Mouse (Mus musculus): ENCODE measurements around the gene Rgs7. TPM values are rescaled to one million over a fixed set of nuclear protein-coding genes. Genes with fewer than 3 reads are reported as not detected.

Gene Rgs7
- total RNA-seq, 2 experiments from 2014 or later = 1.8 to 4.5 TPM

DNA sequence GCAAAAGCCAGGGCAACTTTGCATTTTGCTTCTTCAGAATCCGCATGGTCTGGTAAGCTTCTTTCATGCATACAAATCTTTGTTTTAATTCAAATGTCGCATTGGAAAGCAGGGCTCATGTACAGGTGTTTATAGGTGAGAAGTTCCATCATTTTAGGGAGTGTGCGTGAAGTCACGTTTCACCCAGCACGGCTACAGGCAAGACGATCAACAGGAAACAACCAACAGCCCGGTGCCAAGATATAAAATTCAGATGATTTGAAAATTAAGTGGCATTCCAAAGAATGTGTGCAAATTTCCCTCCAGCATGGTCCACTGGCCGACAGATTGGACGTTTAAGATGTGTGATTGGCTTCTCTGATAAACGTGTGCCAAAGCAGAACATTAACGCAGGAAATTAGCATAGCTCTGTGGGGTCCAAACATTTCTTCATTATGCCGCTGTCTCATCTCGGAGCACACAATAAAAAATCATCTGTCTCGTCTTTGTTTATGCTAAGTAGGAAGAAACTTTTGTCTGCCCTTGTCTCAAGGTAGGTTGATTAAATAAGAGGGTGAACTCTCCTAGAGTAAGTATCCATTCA is 58.6 kb downstream of the Rgs7 start:
- no peak for DNase-seq
- intact Hi-C loops (cut with DNase I) = no loop called here

DNA sequence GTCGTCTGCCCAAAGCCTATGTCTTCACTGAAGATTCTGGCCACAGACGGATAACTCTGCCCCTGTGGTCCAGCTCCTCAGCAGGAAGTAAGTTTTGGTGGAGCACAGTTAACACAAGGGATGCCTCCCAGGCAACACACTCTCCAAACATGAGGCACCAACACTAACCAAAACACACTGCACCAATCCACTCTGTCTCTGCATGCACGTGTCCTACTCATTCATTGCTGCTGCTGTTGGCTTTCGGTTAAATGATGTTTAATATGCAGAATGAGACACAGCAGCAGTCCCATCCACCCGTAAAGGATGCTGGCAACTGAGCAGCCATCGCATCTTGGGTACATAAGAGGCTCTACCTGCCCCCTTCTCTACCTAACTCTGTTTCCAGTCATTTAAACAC is 59.2 kb downstream of the Rgs7 start:
- no peak for DNase-seq
- intact Hi-C loops (cut with DNase I) = no loop called here

DNA sequence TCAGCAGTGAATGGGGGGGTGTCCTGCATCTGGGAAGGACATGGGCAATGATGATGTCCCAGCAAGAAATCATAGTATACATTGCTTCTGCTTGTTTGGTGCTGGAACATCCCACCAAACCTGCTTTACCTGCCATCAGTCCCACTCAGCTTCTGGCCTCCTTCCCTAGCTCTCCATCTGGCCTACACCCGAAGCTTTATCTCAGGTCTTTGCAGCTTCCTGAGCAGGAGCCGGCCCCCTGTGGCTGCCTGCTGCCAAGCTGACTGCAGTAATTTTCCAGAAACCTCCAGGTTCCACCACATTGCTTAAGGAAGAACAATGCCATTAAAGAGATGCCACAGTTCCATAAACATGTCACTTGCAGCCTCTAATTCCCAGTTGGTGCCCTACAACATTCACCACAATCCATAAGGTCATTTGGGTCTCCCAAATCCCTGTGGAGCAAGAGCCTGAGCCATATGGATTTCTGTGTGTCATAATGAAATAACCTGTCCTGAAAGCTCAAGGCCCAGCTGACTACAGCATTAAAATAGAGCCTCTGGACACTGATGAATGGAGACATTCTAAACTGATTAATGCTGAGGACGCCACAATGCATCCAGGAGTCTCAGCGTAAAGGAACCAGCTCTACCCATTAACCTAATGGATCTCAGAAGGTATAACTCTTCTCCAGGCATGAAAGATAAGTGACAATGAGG is 60.8 kb downstream of the Rgs7 start:
- DNase-seq = no peak
- intact Hi-C loops (cut with DNase I) = no loop called here

DNA sequence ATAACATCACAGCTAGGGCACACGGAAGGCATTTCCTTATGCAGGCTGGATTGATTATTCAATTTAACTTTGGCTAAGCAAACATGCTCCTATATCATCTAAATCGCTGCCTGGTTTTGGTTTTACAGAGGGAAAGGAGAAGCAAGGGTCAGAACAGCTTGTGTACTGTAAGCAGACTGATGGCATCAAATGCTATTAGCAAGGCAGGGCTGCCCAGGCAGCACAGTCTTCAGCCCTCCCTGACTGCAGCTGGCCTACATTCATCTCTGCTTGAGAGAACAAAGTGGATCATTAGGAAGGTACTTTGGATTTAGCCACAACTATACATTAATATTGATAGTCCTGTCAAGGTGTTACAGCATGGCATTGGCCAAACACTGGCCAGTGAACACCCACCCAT is 65.2 kb downstream of the Rgs7 start:
- intact Hi-C loops (cut with DNase I) = no loop called here
- DNase-seq = no peak

DNA sequence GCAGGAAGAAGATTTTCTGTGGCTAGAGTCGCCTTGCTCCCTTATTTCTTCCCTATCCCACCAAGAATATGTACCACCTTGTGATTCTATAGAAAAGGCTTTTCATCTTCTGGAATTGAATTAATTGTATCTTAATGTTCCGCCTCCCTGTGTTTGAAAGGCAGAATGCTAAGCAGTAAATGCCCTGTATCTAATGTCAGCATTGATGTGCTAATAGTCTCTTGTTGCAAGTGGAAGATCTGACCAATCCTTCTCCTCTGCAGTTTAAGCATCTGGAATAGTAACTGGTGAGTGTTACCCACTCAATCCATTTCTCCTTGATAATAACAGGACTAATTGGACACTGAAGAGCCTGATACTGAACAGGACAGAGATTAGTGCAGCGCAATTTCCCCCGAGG is 65.9 kb downstream of the Rgs7 start:
- no peak for DNase-seq
- intact Hi-C loops (cut with DNase I) = no loop called here

DNA sequence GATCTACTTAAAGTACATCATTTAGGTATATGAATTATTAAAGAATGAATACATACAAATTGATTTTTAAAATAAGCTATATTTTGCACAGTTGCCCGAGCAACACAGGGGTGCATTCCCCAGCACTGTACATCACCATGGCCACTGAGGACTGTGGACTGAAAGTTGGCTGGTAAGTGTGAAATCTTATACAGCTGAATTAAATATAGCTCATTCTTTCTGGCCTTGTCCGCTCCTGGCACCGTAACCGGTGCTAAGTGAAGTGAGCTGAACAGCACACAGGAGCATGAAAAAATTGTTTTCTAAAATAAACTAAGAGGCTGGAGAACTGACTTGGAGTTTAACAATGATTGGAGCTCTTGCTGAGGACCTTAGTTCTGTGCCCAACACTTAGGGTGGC is 71.4 kb downstream of the Rgs7 start:
- intact Hi-C loops (cut with DNase I) = no loop called here
- DNase-seq = peak; percentile 51 to 61

DNA sequence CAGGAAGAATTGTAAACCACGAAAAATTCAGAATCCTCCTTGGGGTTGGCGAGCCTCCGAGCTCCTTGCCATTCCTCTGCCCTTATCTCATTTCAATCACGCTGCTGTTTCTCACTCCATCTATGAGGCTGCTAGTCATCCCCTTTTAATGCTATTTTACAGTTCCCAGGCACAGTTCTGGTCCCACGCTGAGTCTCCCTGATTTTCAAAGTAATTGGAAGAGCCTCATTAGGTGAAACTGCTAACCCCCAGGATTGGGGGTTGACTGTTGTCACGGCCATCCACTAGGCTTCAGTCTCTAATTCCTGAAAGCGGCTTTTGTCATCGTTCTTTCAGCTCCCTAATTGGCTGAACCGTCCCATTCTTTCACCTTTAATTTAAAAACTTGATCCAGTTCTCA is 76.6 kb downstream of the Rgs7 start:
- intact Hi-C loops (cut with DNase I) = no loop called here
- DNase-seq = no peak

DNA sequence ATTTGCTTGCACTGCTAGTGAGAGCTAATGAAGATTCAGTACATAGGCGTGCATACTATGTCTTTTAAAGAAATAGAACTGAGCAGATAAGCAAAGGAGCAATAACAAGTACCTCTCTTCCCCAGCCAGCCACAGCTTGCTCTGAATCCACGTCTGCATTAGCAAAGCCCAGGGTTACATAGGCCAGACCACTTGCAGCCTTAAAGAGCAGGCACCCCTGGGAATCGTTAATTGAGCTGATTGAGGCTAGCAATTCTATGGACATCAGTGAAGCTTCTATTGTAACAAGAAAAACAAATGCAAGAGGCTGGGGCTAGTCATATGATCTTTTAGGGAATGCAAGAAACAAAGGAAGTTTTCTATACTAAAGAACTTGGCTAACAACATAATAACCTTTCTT is 81.9 kb downstream of the Rgs7 start:
- intact Hi-C loops (cut with DNase I) = no loop called here
- no peak for DNase-seq

DNA sequence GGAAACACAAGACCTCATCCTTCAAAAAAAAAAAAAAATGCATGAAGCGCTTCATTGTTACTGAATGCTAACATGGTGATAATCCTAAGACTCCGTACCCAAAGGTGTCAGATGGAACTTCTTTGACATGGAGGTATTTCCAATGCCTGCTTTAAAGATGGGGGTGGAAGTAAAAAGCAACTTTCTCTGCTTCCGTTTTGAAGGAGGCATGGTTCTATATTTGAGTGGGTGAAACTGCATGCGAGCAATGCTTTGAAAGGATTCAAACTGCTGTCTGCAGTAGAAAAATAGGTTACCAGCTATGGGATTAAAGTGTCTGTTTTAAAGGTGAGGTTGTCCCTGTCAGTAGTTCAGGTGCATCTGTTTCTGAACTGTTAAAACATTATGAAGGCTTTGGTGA is 100.4 kb downstream of the Rgs7 start:
- DNase-seq = no peak
- intact Hi-C loops (cut with DNase I) = no loop called here

DNA sequence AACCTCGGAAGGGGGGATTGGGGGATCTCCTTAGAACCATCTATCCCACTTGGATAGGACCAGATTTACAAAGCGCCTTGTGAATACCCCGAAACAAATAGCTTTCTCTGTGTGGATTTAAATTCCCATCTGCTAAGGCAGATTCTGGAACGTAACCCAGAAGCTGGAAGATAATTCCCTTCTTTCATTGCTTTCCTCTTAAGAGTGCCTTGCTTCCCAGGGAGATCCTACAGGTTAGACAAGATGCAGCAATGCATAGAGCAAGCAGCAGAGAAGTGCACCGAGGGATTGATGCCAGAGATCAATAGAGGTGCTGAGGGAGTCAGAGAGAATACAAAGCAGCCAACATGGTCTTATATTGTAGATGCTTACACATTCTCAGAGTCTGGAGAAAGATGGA is 103.0 kb downstream of the Rgs7 start:
- no peak for DNase-seq
- intact Hi-C loops (cut with DNase I) = no loop called here

DNA sequence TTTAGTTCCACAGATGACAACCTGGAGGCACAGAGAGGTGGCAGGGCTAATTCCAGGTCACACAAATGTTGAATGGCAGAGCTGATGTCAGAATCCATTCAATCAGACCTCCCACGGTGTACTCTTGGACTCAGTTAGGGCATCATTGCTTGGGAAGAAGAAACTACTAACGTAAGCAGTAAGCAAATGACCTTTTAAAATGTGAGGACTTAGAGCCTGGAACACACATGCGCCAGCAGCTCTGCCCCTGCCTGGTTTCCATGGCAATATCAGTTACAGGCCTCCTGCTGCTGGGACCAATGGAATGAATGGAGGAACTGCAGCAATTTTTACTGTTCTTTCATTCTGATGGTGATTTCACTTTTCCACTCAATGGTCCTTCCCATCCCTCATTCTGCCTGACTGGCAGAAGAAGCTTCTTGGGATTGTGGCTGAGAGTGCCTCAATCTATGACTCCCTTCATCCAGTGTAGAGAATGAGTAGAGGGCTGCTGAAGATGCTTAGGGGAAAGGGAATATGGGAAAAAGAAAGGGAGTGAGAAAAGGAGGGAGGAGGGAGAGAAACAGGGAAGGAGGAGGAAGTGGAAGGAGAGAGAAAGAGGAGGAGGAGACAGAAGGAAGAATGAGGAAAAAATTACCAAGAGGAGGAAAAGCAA is 106.6 kb downstream of the Rgs7 start:
- DNase-seq = no peak
- intact Hi-C loops (cut with DNase I) = no loop called here

DNA sequence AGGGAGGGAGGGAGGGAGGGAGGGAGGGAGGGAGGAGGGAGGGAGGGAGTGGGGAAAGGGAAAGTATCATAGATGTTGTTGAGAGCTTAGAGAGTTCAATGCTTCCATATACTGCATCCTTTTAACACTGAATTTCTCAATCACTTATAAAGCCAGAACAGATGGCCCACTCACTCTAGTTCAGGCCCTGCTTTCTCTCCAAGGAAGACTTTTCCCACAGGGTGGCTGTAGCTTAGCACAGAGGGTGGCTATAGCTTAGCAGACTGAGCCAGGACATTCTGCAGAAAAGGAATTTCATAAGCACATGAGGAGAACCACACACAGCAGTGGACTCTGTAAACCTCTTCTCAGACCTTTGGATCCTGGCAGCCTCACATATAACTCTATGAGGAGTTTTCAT is 119.7 kb downstream of the Rgs7 start:
- DNase-seq = no peak
- intact Hi-C loops (cut with DNase I) = no loop called here

DNA sequence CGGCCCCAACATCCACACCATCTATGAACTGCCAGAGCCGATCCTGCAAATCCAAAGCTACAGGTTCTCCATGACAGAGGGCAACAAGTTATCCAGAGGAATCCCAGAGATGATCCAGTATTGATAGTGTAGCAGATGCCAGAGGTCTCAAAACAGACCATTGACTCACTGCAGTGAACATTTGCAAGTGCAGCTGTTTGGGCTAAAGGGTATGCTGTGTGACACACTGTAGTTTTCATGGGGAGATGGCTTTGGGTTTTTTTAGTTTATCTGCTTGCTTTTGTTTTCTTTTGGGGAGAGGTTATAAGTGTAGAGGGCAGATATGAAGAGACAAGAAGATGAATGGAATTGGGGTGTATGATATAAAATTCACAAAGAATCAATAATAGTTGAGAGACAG is 124.2 kb downstream of the Rgs7 start:
- DNase-seq = no peak
- intact Hi-C loops (cut with DNase I) = no loop called here

DNA sequence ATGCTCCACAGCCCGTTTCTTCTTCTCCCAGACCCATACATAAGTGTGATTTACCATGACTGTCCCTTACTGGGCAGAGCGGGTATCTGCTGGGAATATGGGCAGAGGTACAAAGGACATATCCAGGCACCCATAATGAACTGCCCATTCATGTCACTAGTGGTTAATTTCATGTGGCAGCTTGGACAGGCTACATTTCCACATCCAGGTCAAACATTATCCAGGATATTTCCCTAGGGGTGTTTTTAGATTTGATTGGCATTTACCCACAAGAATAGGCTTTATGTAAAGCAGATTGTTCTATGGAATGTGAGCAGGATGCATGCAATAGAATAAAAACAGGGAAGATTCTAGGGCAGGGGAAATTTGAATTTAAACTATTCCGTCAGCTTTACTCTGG is 128.7 kb downstream of the Rgs7 start:
- intact Hi-C loops (cut with DNase I) = no loop called here
- DNase-seq = no peak

DNA sequence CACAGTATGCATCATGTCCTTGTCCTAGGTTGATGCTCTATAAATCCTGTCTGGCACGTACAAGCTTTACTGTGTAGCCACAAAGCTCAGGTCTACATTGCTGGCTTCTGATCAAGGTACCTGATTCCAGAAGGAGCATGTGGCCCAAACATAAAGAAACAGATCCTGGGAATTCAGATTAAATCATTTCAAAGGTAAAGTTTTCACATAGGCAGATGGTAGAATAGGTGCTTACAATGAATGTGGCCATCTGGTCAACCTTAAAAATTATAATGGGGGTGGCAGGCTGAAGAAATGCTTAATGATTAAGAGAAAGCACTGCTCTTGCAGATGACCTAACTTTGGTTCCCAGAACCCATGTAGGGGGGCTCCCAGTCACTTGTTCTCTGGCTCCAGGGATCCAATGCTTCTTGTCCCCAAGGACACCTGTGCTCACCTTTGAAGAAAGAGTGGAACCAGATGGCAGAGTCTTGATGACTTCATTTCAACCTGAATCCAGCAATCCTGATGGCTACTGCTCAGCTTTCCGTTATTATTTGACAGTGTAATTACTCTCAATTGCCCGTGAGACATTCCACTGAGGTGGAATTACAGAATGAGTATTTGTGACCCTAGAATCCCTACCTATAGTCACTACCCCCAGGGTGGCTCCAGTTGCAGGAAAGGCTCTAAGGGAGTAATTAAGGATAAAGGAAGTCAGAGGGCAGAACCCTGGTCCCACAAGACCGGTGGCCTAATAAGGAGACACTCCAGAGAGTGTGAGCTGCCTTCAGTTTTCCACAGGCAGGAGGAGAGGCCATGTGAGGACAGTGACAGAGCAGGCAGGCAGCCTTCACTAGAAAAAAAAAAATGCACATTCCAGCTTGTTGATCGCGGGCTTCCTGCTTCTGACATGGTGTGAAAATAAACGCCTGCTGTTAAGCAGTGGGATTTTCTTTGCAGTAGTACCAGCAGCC is 132.6 kb downstream of the Rgs7 start:
- peak; percentile 63 to 65 for DNase-seq
- intact Hi-C loops (cut with DNase I) = no loop called here

DNA sequence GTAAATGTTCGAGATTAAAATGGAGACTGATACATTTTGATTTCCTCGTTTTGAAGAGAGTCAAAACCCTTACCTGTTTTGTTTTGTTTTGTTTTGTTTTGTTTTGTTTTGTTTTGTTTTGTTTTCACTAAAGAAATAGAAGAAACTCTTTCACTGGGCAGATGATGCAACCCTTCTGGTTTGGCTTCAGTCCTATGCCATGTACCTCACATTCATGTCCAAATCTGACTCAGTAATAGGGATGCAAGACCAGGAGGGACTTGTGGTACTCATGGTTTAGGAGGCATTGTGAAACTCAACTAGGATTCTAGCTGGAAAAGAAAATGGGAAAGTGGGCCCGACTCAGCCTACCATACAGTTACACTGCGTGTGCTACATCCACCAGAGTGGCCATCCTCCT is 139.4 kb downstream of the Rgs7 start:
- DNase-seq = no peak
- intact Hi-C loops (cut with DNase I) = no loop called here

DNA sequence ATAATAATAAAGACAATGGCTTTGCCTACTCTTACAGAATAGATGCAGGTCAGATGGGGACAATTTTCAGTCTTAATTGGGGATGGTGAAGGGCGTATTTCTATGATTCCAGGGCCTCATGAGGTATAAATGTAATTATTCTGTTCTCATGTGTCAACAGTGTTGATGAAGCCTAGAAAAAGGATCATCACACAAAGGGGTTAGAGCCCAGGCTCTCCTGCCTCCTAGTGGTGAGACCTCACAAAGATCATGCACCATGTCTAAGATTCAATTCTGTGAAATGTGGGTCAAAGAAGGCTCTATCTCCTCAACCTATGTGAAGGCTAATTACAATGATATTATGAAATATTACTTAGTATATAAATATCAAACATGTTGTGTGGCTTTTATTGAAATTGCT is 146.1 kb downstream of the Rgs7 start:
- DNase-seq = no peak
- intact Hi-C loops (cut with DNase I) = no loop called here

DNA sequence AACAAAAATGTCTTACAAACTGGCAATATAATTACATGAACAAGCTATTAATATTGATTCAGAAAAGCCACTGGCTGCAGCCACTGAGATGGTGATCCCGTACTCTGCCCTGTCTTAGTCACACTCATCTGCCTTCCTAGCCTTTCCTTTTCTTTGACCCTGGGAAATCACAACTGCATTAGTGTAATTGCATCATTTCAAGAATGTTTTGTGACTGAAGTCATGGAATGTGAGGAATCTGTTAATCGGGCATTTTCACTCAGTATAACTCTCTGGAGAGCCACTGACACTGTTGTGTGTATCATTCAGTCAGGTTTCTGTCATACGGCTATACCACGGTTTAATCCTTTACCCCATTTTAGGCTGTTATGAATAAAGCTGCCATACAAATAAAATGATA is 156.1 kb downstream of the Rgs7 start:
- intact Hi-C loops (cut with DNase I) = no loop called here
- no peak for DNase-seq

DNA sequence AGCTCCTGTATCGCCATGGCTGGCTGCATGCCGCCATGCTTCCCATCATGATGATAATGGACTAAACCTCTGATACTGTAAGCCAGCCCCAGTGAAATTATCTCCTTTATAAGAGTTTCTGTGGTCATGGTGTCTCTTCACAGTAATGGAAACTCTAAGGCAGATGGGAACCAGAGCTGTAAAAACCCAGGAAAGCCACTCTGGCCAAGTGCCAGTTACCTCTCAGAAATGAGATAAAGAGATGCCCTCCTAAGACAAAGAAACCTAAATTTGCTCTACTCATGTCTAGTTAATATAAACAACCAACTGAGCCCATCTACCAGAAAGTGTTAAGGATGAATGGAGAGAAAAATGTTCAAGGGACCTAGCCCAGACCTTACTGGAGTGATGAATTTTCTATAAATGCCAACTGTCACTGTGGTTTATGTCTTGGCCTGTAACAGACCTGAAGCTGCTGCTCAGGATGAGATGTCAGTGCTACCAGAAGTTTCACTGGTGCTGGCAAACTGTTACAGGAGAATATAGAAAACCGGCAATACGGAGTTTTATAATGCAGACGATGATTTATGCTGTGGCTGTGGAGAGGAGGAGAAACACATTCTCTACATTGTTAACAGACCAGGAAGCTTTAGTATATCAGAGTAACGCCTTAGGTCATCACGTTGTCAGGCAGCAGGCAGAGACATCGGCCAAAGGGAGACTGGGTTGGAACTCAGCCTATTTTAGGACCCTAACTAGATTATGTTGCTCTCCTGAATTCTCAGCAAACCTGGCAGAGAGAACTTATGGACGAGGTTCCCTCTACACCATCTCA is 159.1 kb downstream of the Rgs7 start:
- intact Hi-C loops (cut with DNase I) = no loop called here
- DNase-seq = no peak

DNA sequence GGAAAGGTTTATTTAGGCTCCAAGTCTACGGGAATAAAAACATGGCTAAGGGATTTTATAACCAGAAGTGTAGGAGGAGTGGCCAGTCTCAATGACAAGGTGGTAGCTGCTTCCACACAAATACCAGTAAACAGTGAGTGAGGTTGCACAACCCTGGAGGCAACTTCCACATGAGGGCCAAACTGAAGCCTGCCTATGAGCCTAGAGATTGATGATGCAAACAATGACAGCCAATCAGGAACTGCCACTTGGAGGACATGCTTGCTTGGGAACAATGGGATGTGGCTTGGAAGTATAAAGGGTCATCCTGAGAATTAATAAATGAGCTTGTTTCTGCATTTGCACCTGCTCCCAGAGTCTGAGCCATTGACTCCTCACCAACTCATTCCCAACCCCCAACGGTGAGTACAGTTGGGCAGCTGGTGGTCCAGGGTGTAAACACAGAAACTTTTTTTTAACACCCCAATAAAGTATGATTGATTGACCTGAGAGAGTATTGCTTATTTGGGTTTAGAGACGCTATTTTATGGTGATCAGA is 162.3 kb downstream of the Rgs7 start:
- intact Hi-C loops (cut with DNase I) = no loop called here
- DNase-seq = no peak
